Mouse (Mus musculus) layer of hippocampus, adult 2 months (tissue): Measurements from ENCODE around the gene Ghdc. TPM values are rescaled to one million over a fixed set of nuclear protein-coding genes. Genes with fewer than 3 reads are reported as not detected.

Experiments used
- DNase-seq, 2 experiments: peaks; one replicate each; pipeline ENCODE4 v3.0.0; 2022; ENCODE audit warnings: low spot score in 2 of 2
- H3K27ac ChIP-seq: fragments of 200-600 bp; 2 replicates; pipeline ENCODE4 v1.8.1; 2022
- H3K4me3 ChIP-seq: fragments of 200-600 bp; 2 replicates; pipeline ENCODE4 v1.8.1; 2022; ENCODE audit warnings: mild to moderate bottlenecking
- CTCF ChIP-seq: fragments of 200-600 bp; conservative IDR thresholded peaks from 2 replicates; pipeline ENCODE4 v1.8.1; 2022; ENCODE audit warnings: antibody characterized with exemption, mild to moderate bottlenecking, moderate library complexity
- total RNA-seq, 2 experiments: library from RNA; stranded (reverse); gene quantifications; 2 replicates each; pipeline ENCODE4 v1.2.3; 2021

The Ghdc gene
- total RNA-seq, 2 experiments from 2014 or later = 4.3 to 5.2 TPM

- no peak for DNase-seq
- no peak for TF ChIP-seq CTCF
- no peak overlapping the region for H3K4me3 ChIP-seq
- peak overlapping the region; percentile 78; the same call in 1 of the 2 replicates for H3K27ac ChIP-seq
Measured at GRCm38 (mm10) chr11:100716649-100717048, 54.1 kb downstream of the Ghdc start.

Other genes with a start within 250 kb of the Ghdc start
- gene Acly, start 243.0 kb downstream of the Ghdc start, total RNA-seq = 100 to 1,000 TPM; 103 to 117 TPM
- 1 to 10 TPM; 1.3 to 1.7 TPM for gene Ttc25, start 225.3 kb downstream of the Ghdc start, total RNA-seq
- gene Cnp, start 196.1 kb downstream of the Ghdc start, total RNA-seq = 100 to 1,000 TPM; 168 to 183 TPM
- gene Nkiras2, start 151.7 kb downstream of the Ghdc start, total RNA-seq = 10 to 100 TPM; 11.8 to 13.1 TPM
- 100 to 1,000 TPM; 242 to 257 TPM for gene Dnajc7, start 150.8 kb downstream of the Ghdc start, total RNA-seq
- under 1 TPM; 0.20 to 0.67 TPM for gene Zfp385c, start 78.5 kb downstream of the Ghdc start, total RNA-seq
- 1 to 10 TPM; 1.6 to 2.3 TPM for gene Dhx58, start 66.7 kb downstream of the Ghdc start, total RNA-seq
- gene Kat2a, start 58.5 kb downstream of the Ghdc start, total RNA-seq = 10 to 100 TPM; 55.4 to 57.8 TPM
- not detected for gene Hspb9, start 57.1 kb downstream of the Ghdc start, total RNA-seq
- gene Rab5c, start 32.7 kb downstream of the Ghdc start, total RNA-seq = 100 to 1,000 TPM; 137 to 148 TPM
- 1 to 10 TPM; 1.8 to 2.8 TPM for gene Kcnh4, start 11.0 kb downstream of the Ghdc start, total RNA-seq
- gene Hcrt, start 8.0 kb downstream of the Ghdc start, total RNA-seq = not detected
- 10 to 100 TPM; 11.6 to 13.8 TPM for gene Stat5b, start 79.8 kb upstream of the Ghdc start, total RNA-seq
- 1 to 10 TPM; 1.7 to 2.0 TPM for gene Stat5a, start 88.4 kb upstream of the Ghdc start, total RNA-seq
- 10 to 100 TPM; 39.5 to 42.3 TPM for gene Stat3, start 168.6 kb upstream of the Ghdc start, total RNA-seq
- 10 to 100 TPM; 14.3 to 16.3 TPM for gene Cavin1, start 199.9 kb upstream of the Ghdc start, total RNA-seq
- 100 to 1,000 TPM; 457 to 476 TPM for gene Atp6v0a1, start 238.5 kb upstream of the Ghdc start, total RNA-seq